Mouse (Mus musculus) myocyte (in vitro differentiated cells): ENCODE measurements at regions not wholly inside any gene's neighbourhood (a gene's known extent, or its start where the extent isn't known, plus 50 kb on each side); places are given as distances from the start of the nearest gene placed in this dataset.

ENCODE experiments used
- H3K27me3 ChIP-seq: one replicate; pipeline ENCODE4 v1.6.1; 2011; ENCODE audit not compliant: control insufficient read depth, insufficient read depth, insufficient read length
- H3K36me3 ChIP-seq: one replicate; pipeline ENCODE4 v1.6.1; 2011; ENCODE audit not compliant: control insufficient read depth, insufficient read depth
- H3K4me2 ChIP-seq: one replicate; pipeline ENCODE4 v1.6.1; 2011; ENCODE audit warnings: low read depth, control low read depth
- H3K4me3 ChIP-seq: one replicate; pipeline ENCODE4 v1.5.1; 2011; ENCODE audit warnings: mild to moderate bottlenecking, control low read depth, moderate library complexity
- H3K79me2 ChIP-seq: one replicate; pipeline ENCODE4 v1.6.1; 2011; ENCODE audit not compliant: control insufficient read depth, insufficient read depth
- H3ac ChIP-seq: one replicate; pipeline ENCODE4 v1.6.1; 2011; ENCODE audit not compliant: control insufficient read depth, insufficient read length
- CEBPB ChIP-seq: IDR thresholded peaks from 2 replicates; pipeline ENCODE4 v1.6.1; 2011; ENCODE audit warnings: mild to moderate bottlenecking, moderate library complexity; ENCODE audit not compliant: poor library complexity, insufficient read depth, severe bottlenecking
- E2F4 ChIP-seq: IDR thresholded peaks from one replicate; pipeline ENCODE4 v1.6.1; 2011; ENCODE audit warnings: mild to moderate bottlenecking, control low read depth, moderate library complexity; ENCODE audit not compliant: insufficient read depth
- MAX ChIP-seq: IDR thresholded peaks from one replicate; pipeline ENCODE4 v1.6.1; 2011; ENCODE audit warnings: low read depth, mild to moderate bottlenecking, control low read depth
- MYOD1 ChIP-seq, 3 experiments: IDR thresholded peaks; one replicate each; pipeline ENCODE4 v1.6.1; 2011; ENCODE audit warnings: control low read depth in 2 of 3, low read depth in 2 of 3, mild to moderate bottlenecking in 2 of 3, moderate library complexity in 1 of 3; ENCODE audit not compliant: insufficient read length in 2 of 3, control insufficient read depth in 1 of 3
- MYOG ChIP-seq, 3 experiments: IDR thresholded peaks; one replicate each; pipeline ENCODE4 v1.6.1; 2011; ENCODE audit warnings: control low read depth in 2 of 3, low read depth in 2 of 3, mild to moderate bottlenecking in 2 of 3; ENCODE audit not compliant: insufficient read length in 2 of 3, control insufficient read depth in 1 of 3, insufficient read depth in 1 of 3
- POLR2A ChIP-seq: IDR thresholded peaks from one replicate; pipeline ENCODE4 v1.6.1; 2011; ENCODE audit warnings: low read depth, mild to moderate bottlenecking, control low read depth, moderate library complexity; ENCODE audit not compliant: insufficient read length
- POLR2AphosphoS2 ChIP-seq: IDR thresholded peaks from one replicate; pipeline ENCODE4 v1.6.1; 2011; ENCODE audit warnings: low read depth, control low read depth; ENCODE audit not compliant: insufficient read length
- REST ChIP-seq: IDR thresholded peaks from one replicate; pipeline ENCODE4 v1.6.1; 2011; ENCODE audit warnings: mild to moderate bottlenecking, control low read depth, moderate library complexity; ENCODE audit not compliant: insufficient read depth, insufficient read length
- SRF ChIP-seq: IDR thresholded peaks from one replicate; pipeline ENCODE4 v1.6.1; 2011; ENCODE audit warnings: low read depth; ENCODE audit not compliant: control insufficient read depth, insufficient read length
- TCF12 ChIP-seq: IDR thresholded peaks from one replicate; pipeline ENCODE4 v1.6.1; 2011; ENCODE audit warnings: mild to moderate bottlenecking, control low read depth; ENCODE audit not compliant: poor library complexity, insufficient read depth, severe bottlenecking
- TCF3 ChIP-seq: IDR thresholded peaks from one replicate; pipeline ENCODE4 v1.6.1; 2011; ENCODE audit warnings: low read depth, control low read depth; ENCODE audit not compliant: insufficient read length
- USF1 ChIP-seq: IDR thresholded peaks from one replicate; pipeline ENCODE4 v1.6.1; 2011; ENCODE audit warnings: low read depth, mild to moderate bottlenecking, control low read depth, moderate library complexity

DNA sequence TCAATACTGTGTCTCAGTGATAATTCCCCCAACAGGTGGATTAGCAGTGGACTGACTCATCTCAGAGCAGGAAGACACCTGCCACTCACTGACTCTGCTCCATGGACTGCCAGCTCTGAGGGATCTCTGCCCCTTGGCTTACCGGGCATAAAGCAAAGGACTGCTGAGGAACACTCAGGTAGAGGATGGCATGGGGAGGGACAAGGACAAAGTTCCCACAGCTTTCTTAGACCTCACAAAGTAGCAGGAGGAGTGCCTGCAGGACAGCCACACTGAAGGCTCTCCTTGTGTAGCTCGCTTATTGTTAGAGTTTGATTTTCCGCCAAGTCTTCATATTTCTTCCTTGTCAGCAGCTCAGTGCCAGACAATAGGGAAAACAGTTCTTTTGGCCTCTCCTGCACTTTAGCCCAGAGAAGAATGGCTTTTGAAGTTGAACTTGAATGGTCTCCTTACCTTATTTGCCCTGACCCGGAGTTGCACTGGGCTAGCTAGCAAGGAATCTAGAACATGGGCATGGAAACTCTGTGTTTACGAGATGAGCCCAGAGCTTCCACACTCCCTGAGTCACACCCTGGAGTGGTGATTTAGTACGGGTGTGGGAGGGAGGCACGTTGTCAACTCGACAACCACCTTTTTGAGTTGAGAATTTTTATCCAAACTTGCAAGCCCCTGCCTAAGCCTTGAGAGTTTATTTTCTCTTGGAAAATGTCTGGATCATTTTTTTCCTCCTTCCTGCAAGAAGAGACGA, 331.4 kb downstream of the Cog6 start:
- no peak overlapping the region for H3K4me3 ChIP-seq
- peak overlapping the region; percentile 60 for H3K4me2 ChIP-seq
- no peaks in the 10 kb centered on the region for H3K36me3 ChIP-seq
- no peaks in the 10 kb centered on the region for H3K27me3 ChIP-seq
- no peak overlapping the region for H3ac ChIP-seq
- H3K79me2 ChIP-seq: no peaks in the 10 kb centered on the region
- TF ChIP-seq MYOD1 (IDR thresholded peaks at IDR 0.05; ENCODE audit: control insufficient read depth in 1 of 3, insufficient read length in 2 of 3, low read depth in 2 of 3): peak; percentile 35 to 80 (median 53)
- no peak for TF ChIP-seq SRF
- no peak for TF ChIP-seq POLR2A
- TF ChIP-seq MYOG (IDR thresholded peaks at IDR 0.05; ENCODE audit: control insufficient read depth in 1 of 3, insufficient read depth in 1 of 3, insufficient read length in 2 of 3, low read depth in 2 of 3): peak in 2 of 3 experiments; percentile 12 to 71

DNA sequence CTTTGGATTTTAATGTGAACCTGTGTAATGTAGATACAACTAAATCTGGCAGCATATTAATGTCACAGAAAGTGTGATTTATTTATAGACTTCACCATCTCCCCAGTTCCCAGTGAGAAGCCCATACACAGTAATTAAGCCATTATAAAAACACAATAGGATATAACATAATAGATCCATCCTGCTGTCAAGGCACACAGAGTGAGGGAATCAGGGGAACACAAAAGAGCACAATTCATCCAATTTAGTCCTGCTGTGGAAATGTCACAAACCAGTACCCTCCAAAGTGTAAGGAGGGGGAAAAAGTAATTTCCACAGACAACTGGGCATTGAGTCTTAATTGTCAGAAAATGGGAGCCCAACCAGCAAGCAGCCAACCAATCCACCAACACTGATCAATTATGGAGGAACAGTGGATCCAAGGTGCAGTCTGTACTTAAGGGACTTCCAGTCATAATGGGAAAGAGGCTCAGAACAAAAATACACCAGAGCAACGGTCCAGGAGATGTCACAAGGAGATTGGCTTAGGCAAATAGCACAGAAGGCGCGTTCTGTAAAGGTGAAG, 336.1 kb downstream of the Cog6 start:
- H3K4me3 ChIP-seq: no peak overlapping the region
- no peak overlapping the region for H3K4me2 ChIP-seq
- no peaks in the 10 kb centered on the region for H3K79me2 ChIP-seq
- H3ac ChIP-seq: no peak overlapping the region
- no peak for TF ChIP-seq POLR2A
- TF ChIP-seq USF1: no peak
- no peak for TF ChIP-seq SRF
- no peak for TF ChIP-seq POLR2AphosphoS2
- no peak for TF ChIP-seq REST
- no peak for TF ChIP-seq MYOG (IDR thresholded peaks at IDR 0.05; ENCODE audit: control insufficient read depth in 1 of 3, insufficient read depth in 1 of 3, insufficient read length in 2 of 3, low read depth in 2 of 3)
- no peak for TF ChIP-seq CEBPB
- no peak for TF ChIP-seq TCF3
- no peak for TF ChIP-seq TCF12
- no peak for TF ChIP-seq MYOD1 (IDR thresholded peaks at IDR 0.05; ENCODE audit: control insufficient read depth in 1 of 3, insufficient read length in 2 of 3, low read depth in 2 of 3)
- no peak for TF ChIP-seq MAX
- TF ChIP-seq E2F4: no peak
- no peaks in the 10 kb centered on the region for H3K36me3 ChIP-seq
- no peaks in the 10 kb centered on the region for H3K27me3 ChIP-seq

DNA sequence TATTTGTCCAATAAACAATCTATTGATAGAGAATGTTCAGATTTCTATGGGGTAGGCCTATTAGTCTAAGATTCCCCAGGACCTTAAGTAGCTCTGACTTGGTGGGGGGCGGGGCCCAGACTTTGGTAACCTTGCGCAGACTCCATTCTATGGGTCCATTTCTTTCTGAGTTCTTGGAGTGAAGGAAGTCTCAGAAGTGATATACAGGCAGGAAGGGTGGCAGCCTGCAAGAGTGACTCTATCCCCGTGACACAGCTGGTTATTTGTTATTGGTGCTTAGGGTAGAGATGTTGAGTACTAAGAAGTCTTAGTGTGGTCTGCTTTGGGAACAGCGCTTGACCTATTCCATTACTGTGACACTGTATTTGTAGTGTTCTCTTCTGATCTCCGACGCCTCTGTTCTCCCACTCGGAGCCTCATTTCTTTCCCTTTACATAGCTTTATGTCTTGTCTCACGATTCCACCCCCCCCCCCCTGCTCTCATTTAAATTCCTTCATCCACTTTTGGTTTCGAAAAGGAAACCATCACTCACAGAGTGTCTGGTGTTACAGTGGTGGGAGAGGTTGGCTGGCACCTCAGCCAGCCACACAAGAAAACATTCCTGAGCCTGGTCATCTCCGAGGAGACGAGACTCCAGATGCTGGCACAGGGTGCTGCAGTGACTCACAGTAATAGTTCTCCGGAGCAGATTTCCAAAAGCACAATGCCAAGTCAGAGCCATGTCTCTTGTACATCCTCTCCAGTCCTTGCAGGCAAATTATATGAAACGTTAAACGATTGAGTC, 340.0 kb downstream of the Cog6 start:
- Histone ChIP-seq H3K79me2 (no peaks in the 10 kb centered on the region), H3K36me3 (no peaks in the 10 kb centered on the region), H3K4me2 (peak overlapping the region; percentile 62), H3ac (no peak overlapping the region), H3K27me3 (no peaks in the 10 kb centered on the region), H3K4me3 (peak overlapping the region; percentile 2)
- TF ChIP-seq USF1: no peak
- TF ChIP-seq E2F4: no peak
- no peak for TF ChIP-seq POLR2A
- no peak for TF ChIP-seq POLR2AphosphoS2
- TF ChIP-seq SRF: no peak
- TF ChIP-seq MYOD1 (IDR thresholded peaks at IDR 0.05; ENCODE audit: control insufficient read depth in 1 of 3, insufficient read length in 2 of 3, low read depth in 2 of 3): no peak
- no peak for TF ChIP-seq REST
- TF ChIP-seq MAX: no peak
- no peak for TF ChIP-seq MYOG (IDR thresholded peaks at IDR 0.05; ENCODE audit: control insufficient read depth in 1 of 3, insufficient read depth in 1 of 3, insufficient read length in 2 of 3, low read depth in 2 of 3)
- no peak for TF ChIP-seq CEBPB
- TF ChIP-seq TCF3: no peak
- no peak for TF ChIP-seq TCF12

DNA sequence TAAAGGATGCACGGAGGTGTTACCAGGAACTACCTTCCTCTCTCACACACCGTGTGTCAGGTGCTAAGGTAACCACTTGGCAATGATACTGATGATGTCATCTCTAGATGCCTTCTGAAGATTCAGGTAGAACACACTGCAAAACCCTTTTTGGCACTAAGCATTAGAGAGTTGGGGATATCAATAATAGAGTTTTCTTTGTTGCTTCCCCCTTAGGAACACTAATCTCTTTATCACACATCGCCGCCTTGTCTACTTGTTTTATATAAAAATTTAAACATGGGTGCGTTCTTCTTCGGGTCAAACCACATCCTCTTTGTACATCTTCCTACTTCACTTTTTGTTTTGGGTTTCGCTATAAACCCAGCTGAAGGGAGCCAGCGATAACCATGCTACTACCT, 346.4 kb downstream of the Cog6 start:
- H3K4me2 ChIP-seq: no peak overlapping the region
- H3K27me3 ChIP-seq: no peaks in the 10 kb centered on the region
- H3K79me2 ChIP-seq: no peaks in the 10 kb centered on the region
- H3ac ChIP-seq: no peak overlapping the region
- no peak for TF ChIP-seq TCF12
- no peak for TF ChIP-seq POLR2AphosphoS2
- no peak for TF ChIP-seq USF1
- TF ChIP-seq CEBPB: no peak
- TF ChIP-seq MAX: no peak
- no peak for TF ChIP-seq E2F4
- no peak for TF ChIP-seq MYOG (IDR thresholded peaks at IDR 0.05; ENCODE audit: control insufficient read depth in 1 of 3, insufficient read depth in 1 of 3, insufficient read length in 2 of 3, low read depth in 2 of 3)
- TF ChIP-seq POLR2A: no peak
- no peak for TF ChIP-seq REST
- no peak for TF ChIP-seq MYOD1 (IDR thresholded peaks at IDR 0.05; ENCODE audit: control insufficient read depth in 1 of 3, insufficient read length in 2 of 3, low read depth in 2 of 3)
- TF ChIP-seq SRF: no peak
- TF ChIP-seq TCF3: no peak
- H3K36me3 ChIP-seq: no peaks in the 10 kb centered on the region
- H3K4me3 ChIP-seq: no peak overlapping the region
